In genomic region chr11:40733339-40734174, GRCm38 (mm10) we compare ENCODE assay signal across 8 mouse cellular contexts. TPM values are rescaled to one million over a fixed set of nuclear protein-coding genes. Genes with fewer than 3 reads are reported as not detected.
A peak's percentile ranks its signal among the peaks of the same experiment; 100 is the strongest.
DNase-seq lines count a peak whose midpoint lies in the region; ATAC-seq and TF ChIP-seq lines count a peak whose summit lies in the region.

Gene Hmmr (minus strand): TSS chr11:40733422.
Gene Nudcd2 (plus strand): TSS chr11:40733667.

- POLR2A ChIA-PET in Patski (lab: Charles Lee) = interaction anchor here (0.7 kb wide), 1 partner anchor 13 kb away, joined by 3 read pairs; no protein-coding TSS in a partner anchor

- peak; percentile 94 for DNase-seq in Patski (ENCODE audit: low read depth, low spot score)
- DNase-seq in cerebellum, postnatal 14 days = peak; percentile 93 to 94
- DNase-seq in frontal cortex, postnatal 14 days (ENCODE audit: low spot score in 2 of 2) = peak; percentile 92 to 96
- DNase-seq in layer of hippocampus, postnatal 25 days (ENCODE audit: extremely low spot score in 1 of 2, low spot score in 1 of 2) = peak; percentile 80 to 81
- peak; percentile 97 for DNase-seq in lung, postnatal 25 days (ENCODE audit: low spot score)
- DNase-seq in retina, embryonic 14.5 days (ENCODE audit: low spot score) = peak; percentile 99
- peak; percentile 92 for DNase-seq in thymus, postnatal 4 days

- peak; percentile 98 for ATAC-seq in Patski
- ATAC-seq in hindbrain, embryonic 13.5 days (ENCODE audit: low FRiP score) = peak; percentile 99

- peak within 1 kb of the TSS; percentile 96 for H3K9ac ChIP-seq in hindbrain, embryonic 13.5 days

- WGBS in hindbrain, embryonic 13.5 days = under 1% methylated on average over 52 of the region's 52 CpGs

- no peak for TF ChIP-seq CTCF in Patski (IDR thresholded peaks at IDR 0.05)

- H3K9me3 ChIP-seq in hindbrain, embryonic 13.5 days = no peaks in the 10 kb centered on the region

- H3K4me3 ChIP-seq in hindbrain, embryonic 13.5 days = peak within 1 kb of the TSS; percentile 92

- H3K4me1 ChIP-seq in hindbrain, embryonic 13.5 days (replicated peaks) = peaks cover 28% of the 10 kb centered on the region

- in situ Hi-C loops in Patski (cut with MboI; ENCODE audit: low pct_unique_long_range_greater_than_20kb) = no loop called here

- H3K4me2 ChIP-seq in hindbrain, embryonic 13.5 days = peak within 1 kb of the TSS; percentile 86

- CTCF ChIA-PET in Patski (lab: Charles Lee) = interaction anchor here (0.7 to 1.0 kb wide), 2 partner anchors 9 to 39 kb away, joined by 3 read pairs; partner anchors contain the start of gene Mat2b

- H3K36me3 ChIP-seq in hindbrain, embryonic 13.5 days = peaks cover 24% of the 10 kb centered on the region

- H3K27ac ChIP-seq in hindbrain, embryonic 13.5 days = peak within 1 kb of the TSS; percentile 77

- H3K27me3 ChIP-seq in Patski = no peaks in the 10 kb centered on the region
- no peaks in the 10 kb centered on the region for H3K27me3 ChIP-seq in hindbrain, embryonic 13.5 days

RNA-seq across cellular contexts. Expression of gene Hmmr, which starts in this region (rescaled TPM):
- 27.7 TPM for polyA plus RNA-seq in Patski (2021)
- 10.0 and 11.2 TPM in 2 replicates for polyA plus RNA-seq in hindbrain, embryonic 13.5 days (2015; fragmentation: Nextera tagmentation; extraction: Ambion mirVana)
- under 1 TPM; 0.61 to 0.69 TPM for total RNA-seq in layer of hippocampus, postnatal 25 days (2021)

RNA-seq across cellular contexts. Expression of gene Nudcd2, which starts in this region (rescaled TPM):
- 84.7 TPM for polyA plus RNA-seq in Patski (2021)
- polyA plus RNA-seq in hindbrain, embryonic 13.5 days (2015; fragmentation: Nextera tagmentation; extraction: Ambion mirVana) = 74.8 and 79.1 TPM in 2 replicates
- total RNA-seq in layer of hippocampus, postnatal 25 days (2021) = 10 to 100 TPM; 18.7 to 25.4 TPM

Comparison
In these comparisons a context has a peak if more than half of its experiments do, and no peak if none do; other contexts are left out.
1. Peak in every context shown above with its lines: DNase-seq, ATAC-seq, H3K4me3 ChIP-seq and H3K27ac ChIP-seq.